Mouse (Mus musculus) spleen, adult 2 months (tissue): ENCODE measurements around the gene Actl10. TPM values are rescaled to one million over a fixed set of nuclear protein-coding genes. Genes with fewer than 3 reads are reported as not detected.

Experiments
- DNase-seq, 2 experiments: peaks; one replicate each; pipeline versions ENCODE4 v3.0.0 to v3.0.0-alpha.2; 2012 to 2021; ENCODE audit warnings: low spot score in 2 of 2, low read depth in 1 of 2
- H3K27ac ChIP-seq: fragments of 200-500 bp; 2 replicates; pipeline ENCODE4 v1.5.1; 2012; ENCODE audit warnings: low read length, inconsistent platforms; ENCODE audit not compliant: insufficient read depth
- H3K27me3 ChIP-seq: fragments of 200-500 bp; 2 replicates; pipeline ENCODE4 v1.6.1; 2012; ENCODE audit warnings: mild to moderate bottlenecking, moderate library complexity, low read length, inconsistent platforms; ENCODE audit not compliant: control insufficient read depth, insufficient read depth
- H3K36me3 ChIP-seq: fragments of 200-500 bp; 2 replicates; pipeline ENCODE4 v1.6.1; 2012; ENCODE audit warnings: mild to moderate bottlenecking, low read length, inconsistent platforms; ENCODE audit not compliant: control insufficient read depth, insufficient read depth
- H3K4me1 ChIP-seq: fragments of 200-500 bp; 2 replicates; pipeline ENCODE4 v1.6.1; 2011; ENCODE audit warnings: inconsistent platforms; ENCODE audit not compliant: control insufficient read depth, insufficient read depth, insufficient read length
- H3K4me3 ChIP-seq: fragments of 200-500 bp; 2 replicates; pipeline ENCODE4 v1.5.1; 2011; ENCODE audit warnings: mild to moderate bottlenecking, inconsistent platforms; ENCODE audit not compliant: insufficient read depth, insufficient read length; ENCODE audit errors: extremely low read depth
- CTCF ChIP-seq: fragments of 200-500 bp; IDR thresholded peaks from 2 replicates; pipeline ENCODE4 v1.5.1; 2011; ENCODE audit warnings: mild to moderate bottlenecking, inconsistent platforms; ENCODE audit not compliant: insufficient read depth, insufficient read length, insufficient replicate concordance; ENCODE audit errors: extremely low read depth
- POLR2A ChIP-seq: fragments of 200-500 bp; IDR thresholded peaks from 2 replicates; pipeline ENCODE4 v1.6.1; 2011; ENCODE audit warnings: low read depth, low read length, inconsistent platforms
- WGBS: fragments of 180-500 bp; shearing (Covaris S2); methylation state at CpG from one replicate; pipeline ENCODE4 v1.1.7; 2018; 5-methylcytosine and 5-hydroxymethylcytosine counted together
- polyA plus RNA-seq: library from polyadenylated mRNA; depleted of rRNA; stranded (reverse); fragments of >200 nt; gene quantifications from 2 replicates; pipeline ENCODE4 v1.2.3, GENCODE M21; 2012

Actl10 gene
- polyA plus RNA-seq, 1 experiment, result 0.12 TPM

GRCm38 (mm10) chr2:154571266-154571665, 19.7 kb downstream of the Actl10 start:
- no peaks in the 10 kb centered on the region for H3K36me3 ChIP-seq
- TF ChIP-seq CTCF (no peak), POLR2A (no peak)
- no peak overlapping the region for H3K4me3 ChIP-seq
- DNase-seq, result no peak
- no peak overlapping the region for H3K27ac ChIP-seq
- peaks cover 7% of the 10 kb centered on the region for H3K4me1 ChIP-seq
- WGBS, result 87% methylated on average over 4 of the region's 4 CpGs
- no peaks in the 10 kb centered on the region for H3K27me3 ChIP-seq

- peaks cover 7% of the 10 kb centered on the region for H3K4me1 ChIP-seq
- no peak for DNase-seq
- TF ChIP-seq POLR2A (no peak), CTCF (no peak)
- WGBS, result 81% methylated on average over 8 of the region's 8 CpGs
- H3K27me3 ChIP-seq, result no peaks in the 10 kb centered on the region
- H3K27ac ChIP-seq, result no peak overlapping the region
- no peaks in the 10 kb centered on the region for H3K36me3 ChIP-seq
- no peak overlapping the region for H3K4me3 ChIP-seq
Observed at GRCm38 (mm10) chr2:154571976-154572375, 20.4 kb downstream of the Actl10 start.

- no peaks in the 10 kb centered on the region for H3K27me3 ChIP-seq
- peaks cover 7% of the 10 kb centered on the region for H3K4me1 ChIP-seq
- H3K4me3 ChIP-seq, result no peak overlapping the region
- 89% methylated on average over 3 of the region's 3 CpGs for WGBS
- H3K27ac ChIP-seq, result no peak overlapping the region
- no peak for DNase-seq
- H3K36me3 ChIP-seq, result no peaks in the 10 kb centered on the region
- TF ChIP-seq CTCF (no peak), POLR2A (no peak)
Observed at GRCm38 (mm10) chr2:154572996-154573395, 21.4 kb downstream of the Actl10 start.

GRCm38 (mm10) chr2:154574271-154574670, 22.7 kb downstream of the Actl10 start:
- Histone ChIP-seq H3K27me3 (no peaks in the 10 kb centered on the region), H3K4me3 (peak overlapping the region; percentile 26; the same call in 1 of the 2 replicates), H3K36me3 (no peaks in the 10 kb centered on the region), H3K27ac (peak overlapping the region; percentile 79), H3K4me1 (peaks cover 3% of the 10 kb centered on the region)
- peak; percentile 27 to 37 for DNase-seq
- no peak for TF ChIP-seq CTCF
- WGBS, result 26% methylated on average over 7 of the region's 7 CpGs

GRCm38 (mm10) chr2:154576876-154577743, 25.5 kb downstream of the Actl10 start:
- no peak overlapping the region for H3K27ac ChIP-seq

GRCm38 (mm10) chr2:154577744-154578067, 26.1 kb downstream of the Actl10 start:
- Histone ChIP-seq H3K27me3 (no peaks in the 10 kb centered on the region), H3K4me1 (peaks cover 3% of the 10 kb centered on the region; the same call in 1 of the 2 replicates), H3K4me3 (no peak overlapping the region), H3K36me3 (no peaks in the 10 kb centered on the region), H3K27ac (no peak overlapping the region)
- DNase-seq, result no peak
- TF ChIP-seq CTCF, result no peak
- no peak for TF ChIP-seq POLR2A
- 96% methylated on average over 6 of the region's 6 CpGs for WGBS

More at GRCm38 (mm10) chr2:154576876-154577743, 25.5 kb downstream of the Actl10 start:
- peaks cover 3% of the 10 kb centered on the region; the same call in 1 of the 2 replicates for H3K4me1 ChIP-seq
- 65% methylated on average over 12 of the region's 12 CpGs for WGBS
- TF ChIP-seq CTCF, result no peak
- TF ChIP-seq POLR2A, result no peak
- no peak overlapping the region for H3K4me3 ChIP-seq
- DNase-seq, result no peak
- H3K36me3 ChIP-seq, result no peaks in the 10 kb centered on the region
- no peaks in the 10 kb centered on the region for H3K27me3 ChIP-seq

- no peaks in the 10 kb centered on the region for H3K27me3 ChIP-seq
- H3K27ac ChIP-seq, result no peak overlapping the region
- no peaks in the 10 kb centered on the region for H3K4me1 ChIP-seq
- WGBS, result 86% methylated on average over 8 of the region's 8 CpGs
- no peak for TF ChIP-seq POLR2A
- no peak overlapping the region for H3K4me3 ChIP-seq
- no peak for DNase-seq
- no peaks in the 10 kb centered on the region for H3K36me3 ChIP-seq
Observed at GRCm38 (mm10) chr2:154580586-154580985, 29.0 kb downstream of the Actl10 start.
